Mouse (Mus musculus): ENCODE data around the gene Wapl.

DNA sequence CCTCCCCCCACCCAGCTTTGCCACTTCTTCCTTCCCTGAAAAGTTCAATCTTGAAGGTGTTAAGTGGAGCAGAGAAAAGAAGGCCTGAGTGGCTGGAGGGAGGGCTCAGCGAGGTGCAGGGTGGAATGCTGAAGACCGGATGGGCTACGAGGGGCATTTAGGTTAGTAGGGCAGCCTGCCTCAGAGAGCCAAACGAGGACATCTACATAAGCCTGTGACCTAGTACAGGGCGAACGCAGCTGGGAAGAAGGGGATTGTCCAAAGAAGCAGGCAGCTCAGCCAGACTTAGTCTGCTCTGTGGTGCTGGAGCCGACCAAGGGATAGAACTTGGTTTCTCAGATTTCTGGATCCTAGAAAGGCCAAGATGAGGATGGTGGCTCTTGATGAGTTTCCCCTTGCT, 29.6 kb upstream of the Wapl start:
- no peak for TF ChIP-seq CTCF (IDR thresholded peaks at IDR 0.05 in 2 of 3, conservative IDR thresholded peaks at IDR 0.05 in 1 of 3; ENCODE audit: control insufficient read depth in 1 of 3, insufficient read depth in 1 of 3, low read depth in 2 of 3, low read length in 3 of 3, poor library complexity in 1 of 3, severe bottlenecking in 1 of 3)
- no peak for TF ChIP-seq POLR2A (IDR thresholded peaks at IDR 0.05; ENCODE audit: control insufficient read depth in 1 of 2, insufficient read depth in 1 of 2, low read depth in 1 of 2, low read length in 2 of 2, poor library complexity in 1 of 2)
